Mouse (Mus musculus): ENCODE data around the gene Sgsm3.

- no peak for TF ChIP-seq GATA1 (IDR thresholded peaks at IDR 0.05; ENCODE audit: low read length)
- TF ChIP-seq TAL1 (IDR thresholded peaks at IDR 0.05; ENCODE audit: low read length), result no peak
Measured at GRCm38 (mm10) chr15:80930048-80930571, 47.5 kb upstream of the Sgsm3 start.
